Mouse (Mus musculus): ENCODE measurements around the gene Gjd3. TPM values are rescaled to one million over a fixed set of nuclear protein-coding genes. Genes with fewer than 3 reads are reported as not detected.

Gene Gjd3
- total RNA-seq, 2 experiments from 2014 or later: not detected

DNA sequence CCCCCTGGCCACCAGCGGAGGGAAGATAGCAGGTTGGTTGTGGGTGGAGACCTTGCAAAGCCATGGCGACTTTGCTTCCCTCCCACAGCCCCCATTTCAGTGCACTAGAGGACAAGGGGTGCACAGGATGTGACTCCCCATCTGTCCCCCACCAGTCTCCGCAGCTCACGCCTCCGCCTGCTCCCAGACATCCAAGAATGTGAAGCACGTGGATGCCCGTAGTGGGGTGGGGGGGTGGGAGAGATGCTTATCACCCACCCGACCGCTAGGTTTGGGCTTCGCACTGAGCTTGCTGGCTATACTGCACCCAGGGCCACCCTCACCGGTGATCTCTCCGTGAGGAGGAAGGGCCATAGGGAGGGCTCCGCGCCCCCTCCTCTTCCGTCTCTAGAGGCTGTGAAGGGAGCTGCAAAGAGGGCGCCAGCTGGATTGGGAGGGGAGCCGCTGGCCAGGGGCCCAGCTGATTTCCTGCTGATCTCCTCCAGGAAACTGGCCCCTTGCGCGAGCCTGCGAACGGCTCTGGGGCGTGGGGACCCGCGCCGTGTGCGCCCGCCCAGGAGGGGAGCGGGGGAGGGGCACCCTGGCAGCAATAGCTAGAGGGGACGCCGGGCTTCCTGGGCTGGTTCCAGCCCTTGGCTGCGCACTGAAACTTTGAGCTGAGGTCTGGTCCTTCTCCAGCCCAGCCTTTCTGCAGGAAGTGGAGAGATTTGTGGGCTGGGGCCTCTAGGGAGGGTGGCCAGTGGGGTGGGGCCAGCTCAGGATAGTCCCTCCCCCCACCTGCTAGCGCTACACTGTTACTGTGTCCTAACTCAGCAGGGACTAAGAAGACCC lies 19.4 kb downstream of the Gjd3 start:
- peak; percentile 76 for DNase-seq (ENCODE audit: low spot score)

DNA sequence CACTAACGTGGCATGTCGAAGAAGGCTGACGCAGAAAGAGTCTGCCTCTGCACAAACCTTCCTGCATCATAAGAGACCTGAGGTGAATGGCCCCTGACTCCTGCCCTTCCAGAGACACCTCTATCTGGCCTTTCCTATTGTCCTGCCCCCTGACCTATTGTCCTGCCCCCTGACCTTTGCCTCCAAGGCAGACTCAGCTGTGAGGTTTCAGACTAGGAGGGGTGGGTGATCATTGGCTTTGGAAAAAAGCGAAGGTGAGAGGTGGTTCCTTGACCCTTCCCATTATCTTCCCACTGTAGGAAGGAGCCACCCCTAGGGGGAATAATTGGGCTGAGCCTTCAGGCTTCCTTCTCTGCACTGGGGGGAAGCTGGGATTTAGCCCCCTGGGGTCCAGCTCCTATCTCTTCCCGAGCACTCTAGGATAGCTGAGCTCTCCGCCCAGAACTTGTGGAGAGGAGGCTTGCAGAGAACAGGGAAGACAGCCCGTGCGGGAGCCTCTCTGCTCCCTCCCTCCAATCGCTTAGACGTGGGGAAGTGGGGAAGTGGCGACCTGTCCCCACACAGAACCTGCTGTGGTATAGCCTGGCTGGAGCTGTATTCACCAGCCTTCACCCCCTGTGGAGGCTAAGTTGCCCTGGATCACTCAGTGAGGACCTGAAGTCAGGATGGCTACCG lies 20.3 kb downstream of the Gjd3 start:
- DNase-seq (ENCODE audit: low spot score): no peak

DNA sequence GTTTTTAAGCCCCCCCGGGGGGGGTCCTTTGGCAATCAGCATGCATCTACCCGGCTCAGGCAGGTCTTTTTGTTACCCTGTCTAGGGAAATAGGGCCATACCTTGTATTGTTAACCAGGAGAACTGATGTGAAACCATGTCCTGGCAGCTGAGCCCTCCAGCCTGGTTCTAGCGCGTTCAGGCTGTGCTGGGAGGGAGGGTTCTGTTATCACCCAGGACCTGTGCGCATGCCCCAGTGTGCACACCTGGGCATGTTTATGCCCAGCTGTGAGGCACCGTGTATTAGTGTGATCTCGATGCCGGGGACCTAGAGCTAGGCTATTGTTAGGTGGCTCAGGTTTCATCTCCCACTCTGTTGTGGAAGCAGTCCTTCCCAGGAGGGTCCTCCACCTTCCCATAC lies 21.1 kb downstream of the Gjd3 start:
- no peak for DNase-seq (ENCODE audit: low spot score)

DNA sequence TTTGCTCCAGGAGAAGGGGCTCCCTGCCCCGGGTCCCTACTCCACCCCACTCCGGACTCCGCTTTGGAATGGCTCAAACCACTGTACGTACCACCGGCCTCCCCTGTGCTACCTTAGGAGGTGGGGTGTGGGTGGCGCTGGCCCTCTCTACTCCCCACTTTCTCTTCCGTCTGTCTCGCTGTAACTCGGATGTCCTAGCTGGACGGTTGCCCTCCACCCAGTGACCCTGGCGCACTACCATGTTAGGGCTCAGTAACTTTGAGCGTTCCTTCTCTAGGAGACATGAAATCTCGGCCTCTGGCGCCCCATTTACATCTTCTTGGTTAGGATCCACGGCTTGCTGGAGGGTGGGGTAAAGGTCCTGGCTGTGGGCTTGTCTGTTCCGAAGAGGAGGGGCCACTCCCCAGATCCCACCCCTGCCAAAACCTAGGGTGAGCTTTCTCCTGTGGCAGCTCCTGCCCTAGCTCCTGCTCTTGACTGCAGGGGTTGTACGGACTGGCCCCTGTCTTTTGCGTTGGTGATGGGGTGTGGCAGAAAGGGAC lies 21.7 kb downstream of the Gjd3 start:
- DNase-seq (ENCODE audit: low spot score): no peak

DNA sequence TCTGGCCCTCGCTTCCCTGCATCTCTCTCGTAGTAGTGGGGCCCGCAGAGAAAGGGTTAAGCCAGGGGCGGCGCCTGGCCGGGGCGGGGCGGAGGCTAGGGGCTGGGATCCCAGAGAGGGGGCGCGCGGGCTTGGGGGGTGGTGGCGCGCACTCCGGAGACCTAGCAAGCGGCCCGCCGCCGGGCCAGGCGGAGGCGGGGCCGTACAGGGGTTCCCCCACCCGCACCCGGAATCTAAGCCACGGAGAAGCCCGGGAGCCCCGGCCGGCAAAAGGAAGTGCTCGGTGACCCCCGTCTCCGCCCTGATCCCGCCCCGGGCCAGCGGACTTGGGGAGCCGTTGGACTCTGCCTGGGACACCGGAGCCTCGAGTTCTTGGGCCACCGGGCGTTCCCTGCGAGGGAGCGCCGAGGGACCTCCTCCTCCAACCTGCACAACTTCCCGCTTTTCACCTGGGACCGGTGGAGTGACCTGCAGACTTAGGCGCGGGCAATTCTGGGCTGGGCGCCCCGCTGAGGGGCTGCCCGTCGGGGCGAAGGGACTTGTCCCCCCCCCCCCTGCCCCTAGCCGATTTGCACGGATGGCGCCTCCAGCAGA lies 22.4 kb downstream of the Gjd3 start:
- no peak for DNase-seq (ENCODE audit: low spot score)

DNA sequence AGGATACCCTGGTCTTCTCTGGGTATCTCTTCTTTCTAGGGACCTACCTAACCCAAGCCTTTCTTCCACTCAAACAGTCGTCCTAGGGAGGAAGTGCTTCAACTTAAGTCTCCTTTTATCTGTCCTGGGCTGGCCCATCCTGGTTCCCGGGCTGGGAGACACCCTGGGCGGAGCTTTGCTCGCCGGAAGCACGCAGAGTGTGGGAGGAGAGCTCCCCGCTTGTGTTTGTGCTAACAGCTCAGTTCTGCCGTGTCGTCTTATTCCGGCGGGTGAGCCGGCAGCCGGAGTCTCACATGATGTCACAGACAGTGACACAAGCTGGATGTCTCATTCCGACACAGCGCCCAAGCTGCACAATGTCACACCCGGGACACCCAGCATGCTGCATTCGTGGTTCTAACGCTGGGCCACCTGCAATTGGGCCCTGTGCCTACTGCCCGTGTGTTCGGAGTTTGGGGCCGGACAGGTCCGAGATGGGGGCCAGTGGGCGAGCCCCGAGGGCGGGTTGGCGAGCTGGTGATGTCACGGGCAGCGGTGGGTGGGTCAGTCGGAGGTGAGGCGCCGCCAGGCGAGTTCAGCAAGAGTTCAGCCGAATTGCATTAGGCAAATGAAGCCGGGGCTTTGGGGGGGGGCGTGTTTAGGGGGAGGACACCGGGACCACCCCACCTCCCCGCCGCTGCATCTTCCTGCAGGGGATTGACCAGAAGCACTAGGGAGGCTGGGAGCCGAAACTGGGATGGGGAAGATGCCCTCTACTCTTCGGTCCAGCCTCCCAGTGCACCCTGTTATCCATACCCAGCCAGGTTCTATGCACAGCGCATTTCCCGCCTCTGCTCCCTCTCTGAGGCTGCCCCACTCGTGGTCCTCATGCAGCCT lies 23.1 kb downstream of the Gjd3 start:
- DNase-seq (ENCODE audit: low spot score): peak; percentile 79

DNA sequence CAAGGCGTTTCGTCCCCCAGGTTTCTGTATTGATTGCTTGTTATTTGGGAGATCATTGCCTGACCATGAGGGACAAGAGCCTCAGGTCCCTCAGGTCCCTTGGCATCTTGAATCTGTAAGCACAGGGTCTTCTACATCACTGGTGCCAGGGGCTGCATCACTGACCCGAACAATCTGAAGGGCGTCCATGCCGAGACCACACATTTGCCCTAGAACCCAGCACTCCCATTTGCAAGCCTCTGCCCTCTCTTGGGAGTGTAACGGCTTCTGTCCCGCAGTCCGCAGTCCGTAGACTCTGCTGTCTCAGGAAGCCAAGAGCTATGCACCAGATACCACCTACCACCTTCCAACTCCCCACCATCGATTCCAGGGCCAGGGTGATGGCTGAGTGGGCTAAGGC lies 26.5 kb downstream of the Gjd3 start:
- no peak for DNase-seq (ENCODE audit: low spot score)

DNA sequence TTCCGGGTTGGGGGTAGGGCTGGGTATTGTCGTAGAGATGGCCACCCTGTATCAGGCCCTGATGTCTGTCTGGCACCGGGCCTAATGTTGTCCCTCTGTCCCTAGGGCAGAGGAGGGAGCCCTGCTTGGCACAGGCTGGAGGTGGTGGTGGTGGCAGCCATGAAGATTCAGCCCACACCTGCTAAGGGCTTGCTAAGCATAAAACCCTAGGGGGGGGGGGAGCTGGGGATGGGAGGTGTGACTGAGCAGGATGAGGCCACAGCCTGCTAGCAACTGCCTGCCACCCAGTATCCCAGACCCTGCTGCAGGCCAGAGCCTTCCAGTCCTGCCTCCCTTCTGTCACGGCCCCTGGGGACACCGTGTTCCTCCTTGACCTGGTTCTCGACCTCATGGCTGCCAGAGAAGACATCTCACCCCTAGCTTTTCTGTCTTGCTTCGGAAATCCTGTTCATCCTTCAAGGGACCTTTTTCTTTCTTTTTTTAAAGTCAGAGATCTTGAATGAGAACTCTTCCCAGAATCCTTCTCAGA lies 27.0 kb downstream of the Gjd3 start:
- no peak for DNase-seq (ENCODE audit: low spot score)

DNA sequence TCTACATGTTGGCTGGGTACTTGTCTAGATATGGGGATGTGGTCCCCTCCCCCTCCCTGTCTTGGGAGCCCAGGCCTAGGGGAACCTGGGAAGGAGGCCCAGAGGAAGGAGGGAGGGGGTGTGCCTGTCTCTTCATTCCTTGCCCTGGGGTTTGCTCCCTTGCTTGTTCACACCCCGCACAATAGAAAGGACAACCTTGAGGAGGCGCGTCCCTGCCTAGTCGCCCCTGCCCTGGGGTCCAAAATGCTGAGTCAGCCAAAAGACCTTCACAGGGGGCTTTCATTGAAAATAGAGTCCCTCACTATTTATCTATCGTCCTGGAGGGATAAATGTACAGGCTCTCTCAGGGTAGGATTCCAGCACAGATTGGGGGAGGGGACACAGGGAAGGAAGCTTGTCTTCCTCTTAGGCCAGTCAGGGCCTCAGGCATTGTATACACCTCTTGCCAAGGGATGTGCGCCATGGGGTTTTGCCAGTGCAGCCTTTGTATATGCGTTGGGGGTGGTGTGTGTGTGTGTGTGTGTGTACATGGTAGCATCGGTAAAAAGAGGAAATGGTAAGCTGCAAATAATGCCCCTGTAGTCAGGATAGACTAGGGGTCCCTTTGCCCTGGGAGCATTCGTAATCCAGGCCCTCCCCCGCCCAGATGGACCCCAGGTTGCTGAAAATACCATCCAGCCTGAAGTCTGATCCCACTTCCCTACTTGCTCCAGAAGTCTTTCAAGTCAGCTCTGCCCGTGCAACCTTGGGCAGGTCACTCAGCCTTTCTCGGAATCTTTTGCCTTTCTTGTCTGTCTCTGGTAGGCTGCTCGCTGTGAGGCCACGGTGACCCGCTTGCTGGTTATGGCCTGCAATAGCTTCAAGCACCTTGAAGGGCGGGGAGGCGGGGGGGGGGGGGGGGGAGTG lies 27.8 kb downstream of the Gjd3 start:
- DNase-seq (ENCODE audit: low spot score): no peak

DNA sequence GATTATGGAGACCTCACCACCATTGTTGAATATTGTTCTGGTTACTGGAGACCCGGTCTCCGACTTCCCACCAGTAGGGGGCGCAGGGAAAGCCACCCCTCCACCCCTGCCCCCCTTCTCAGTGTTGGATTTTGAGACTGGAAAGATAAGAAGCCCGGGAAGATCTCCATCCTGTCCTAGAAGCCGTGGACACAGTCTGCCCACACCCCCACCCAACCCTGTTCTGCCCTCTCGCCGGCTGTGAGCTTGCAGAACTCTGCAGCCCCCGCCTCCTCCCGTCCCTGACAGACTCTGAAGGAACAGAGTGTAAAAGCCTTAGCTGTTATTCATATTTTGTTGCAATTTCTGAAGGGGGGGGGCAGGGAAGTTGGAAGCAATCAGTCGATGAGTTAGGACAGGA lies 28.4 kb downstream of the Gjd3 start:
- DNase-seq (ENCODE audit: low spot score): peak; percentile 69

DNA sequence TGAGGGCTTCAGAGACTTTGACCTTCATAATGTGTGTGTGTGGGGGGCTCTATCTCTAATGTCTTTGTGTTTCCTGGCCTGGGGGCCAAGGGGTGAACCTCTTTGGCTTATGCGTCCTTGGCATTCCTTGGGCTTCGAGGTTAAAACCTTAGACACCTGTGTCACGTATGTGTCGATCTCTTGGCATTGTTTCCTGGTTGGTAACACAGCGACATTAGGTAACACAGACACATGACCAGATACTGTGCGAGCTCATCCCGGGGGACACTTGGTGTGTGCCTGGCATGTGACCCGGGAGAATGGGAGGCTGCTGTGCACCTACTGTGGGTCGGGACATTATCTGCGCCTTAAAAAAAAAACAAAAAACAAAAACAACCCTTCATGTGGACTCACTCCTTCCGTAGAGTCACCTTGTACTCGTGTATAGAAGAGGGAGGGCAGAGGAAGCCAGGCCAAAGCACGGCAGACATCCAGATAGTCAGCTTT lies 28.9 kb downstream of the Gjd3 start:
- DNase-seq (ENCODE audit: low spot score): no peak

DNA sequence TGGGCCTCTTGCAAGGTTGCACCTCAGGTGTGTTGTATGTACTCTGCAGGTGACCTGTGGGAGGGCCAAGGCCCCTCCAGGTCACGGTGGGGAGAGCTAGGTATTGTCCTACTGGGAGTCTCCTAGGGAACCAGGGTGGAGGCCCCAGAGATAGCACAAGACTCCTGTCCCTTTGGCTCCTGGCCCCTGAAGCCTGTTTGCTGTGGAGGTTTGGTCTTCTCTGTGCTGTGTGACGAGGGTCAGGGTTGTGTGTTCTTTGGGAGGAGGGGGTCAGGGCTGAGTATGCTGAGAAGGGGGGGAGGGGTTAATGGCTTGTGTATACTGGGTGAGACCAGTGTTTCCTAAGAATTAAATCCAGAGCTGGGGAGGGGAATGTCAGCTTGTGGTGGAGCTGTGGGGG lies 29.5 kb downstream of the Gjd3 start:
- DNase-seq (ENCODE audit: low spot score): no peak

DNA sequence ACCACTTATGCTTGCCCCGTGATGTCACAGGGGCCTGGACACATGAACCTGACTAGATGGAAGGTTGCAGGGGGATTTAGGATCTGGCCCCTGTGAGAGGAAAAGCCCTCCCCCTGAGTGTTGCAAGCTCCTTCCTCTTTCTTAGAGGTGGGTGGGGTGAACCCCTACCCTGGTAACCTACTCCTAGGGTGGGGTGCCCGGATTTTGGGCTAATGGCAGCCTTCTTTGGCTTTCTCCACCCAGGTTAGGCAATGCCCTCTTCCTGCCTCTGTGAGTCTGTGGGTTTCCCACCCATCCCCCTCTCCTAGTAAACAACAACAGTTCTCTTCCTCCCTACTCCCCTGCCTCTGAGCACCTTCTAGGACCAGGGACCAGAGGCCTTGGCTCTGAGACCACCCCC lies 30.1 kb downstream of the Gjd3 start:
- no peak for DNase-seq (ENCODE audit: low spot score)

DNA sequence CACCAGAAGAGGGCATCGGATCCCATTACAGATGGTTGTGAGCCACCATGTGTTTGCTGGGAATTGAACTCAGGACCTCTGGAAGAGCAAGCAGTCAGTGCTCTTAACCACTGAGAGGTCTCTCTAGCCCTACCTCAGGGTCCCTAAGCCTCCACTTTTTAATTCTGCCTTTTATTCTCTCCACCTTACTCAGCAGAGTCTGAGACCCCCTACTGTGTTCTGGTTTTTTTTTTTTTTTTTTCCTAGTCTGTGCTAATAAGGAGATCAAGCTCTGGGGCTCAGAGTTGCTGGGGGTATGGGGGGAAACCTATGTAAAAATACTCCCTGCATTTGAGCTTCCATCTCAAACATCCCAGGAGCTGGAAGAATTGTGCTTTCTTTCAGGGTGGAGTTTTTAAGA lies 30.7 kb downstream of the Gjd3 start:
- DNase-seq (ENCODE audit: low spot score): no peak

DNA sequence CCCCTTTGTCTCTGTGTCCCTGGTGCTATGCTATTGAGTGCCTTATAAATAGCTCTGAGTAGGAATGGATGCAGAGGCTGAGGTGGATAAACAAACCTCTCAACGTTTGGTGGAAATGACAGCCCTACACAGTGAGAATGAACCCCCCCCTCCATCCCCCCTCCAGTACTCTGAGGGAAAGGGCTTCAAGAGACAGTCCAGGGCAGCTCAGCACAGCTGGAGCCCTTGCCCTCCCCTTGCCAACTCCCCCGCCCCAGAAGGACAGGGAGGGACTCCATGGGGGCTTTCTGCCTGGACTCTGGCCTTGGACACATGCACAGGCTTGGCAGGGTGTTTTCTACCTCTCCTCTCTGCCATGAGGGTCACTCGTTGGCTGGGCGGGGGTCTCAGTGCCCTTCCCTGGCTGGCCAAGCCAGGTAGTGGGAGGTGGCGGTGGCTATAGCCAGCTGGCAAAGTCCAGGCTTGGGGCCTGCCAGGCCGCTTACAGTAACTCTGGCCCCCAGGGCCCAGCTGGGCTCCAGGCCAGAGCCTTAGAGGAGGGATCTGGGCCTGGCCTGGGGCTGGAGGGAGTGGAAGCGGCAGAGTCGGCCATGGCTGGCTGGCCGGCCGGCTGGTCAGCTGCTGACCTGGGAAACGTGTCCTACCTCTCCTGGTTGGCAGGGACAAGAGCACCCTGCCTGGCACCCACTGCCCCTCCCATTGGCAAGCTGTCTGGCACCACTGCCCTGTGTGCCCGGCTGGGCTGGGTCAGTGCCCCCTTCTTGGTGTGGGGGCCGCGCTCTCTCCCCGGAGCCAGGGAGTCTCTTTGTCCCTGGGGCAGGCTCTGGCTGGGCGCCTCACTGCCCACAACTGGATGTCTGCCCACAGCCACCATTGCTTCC lies 31.6 kb downstream of the Gjd3 start:
- DNase-seq (ENCODE audit: low spot score): peak; percentile 94

DNA sequence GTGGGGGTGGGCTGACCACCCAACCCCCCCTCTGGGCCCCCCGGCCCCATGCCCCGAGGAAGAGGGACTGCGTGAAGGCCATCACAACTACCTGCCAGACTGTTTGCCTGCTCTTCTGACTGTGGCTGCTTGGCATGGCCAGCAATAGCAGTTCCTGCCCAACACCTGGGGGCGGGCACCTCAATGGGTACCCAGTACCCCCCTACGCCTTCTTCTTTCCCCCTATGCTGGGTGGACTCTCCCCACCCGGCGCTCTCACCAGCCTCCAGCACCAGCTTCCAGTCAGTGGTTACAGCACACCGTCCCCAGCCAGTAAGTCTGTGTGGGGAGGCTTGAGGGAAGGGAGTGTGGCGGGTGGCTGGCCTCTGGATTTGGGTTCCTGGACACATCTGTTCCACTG lies 32.3 kb downstream of the Gjd3 start:
- no peak for DNase-seq (ENCODE audit: low spot score)

DNA sequence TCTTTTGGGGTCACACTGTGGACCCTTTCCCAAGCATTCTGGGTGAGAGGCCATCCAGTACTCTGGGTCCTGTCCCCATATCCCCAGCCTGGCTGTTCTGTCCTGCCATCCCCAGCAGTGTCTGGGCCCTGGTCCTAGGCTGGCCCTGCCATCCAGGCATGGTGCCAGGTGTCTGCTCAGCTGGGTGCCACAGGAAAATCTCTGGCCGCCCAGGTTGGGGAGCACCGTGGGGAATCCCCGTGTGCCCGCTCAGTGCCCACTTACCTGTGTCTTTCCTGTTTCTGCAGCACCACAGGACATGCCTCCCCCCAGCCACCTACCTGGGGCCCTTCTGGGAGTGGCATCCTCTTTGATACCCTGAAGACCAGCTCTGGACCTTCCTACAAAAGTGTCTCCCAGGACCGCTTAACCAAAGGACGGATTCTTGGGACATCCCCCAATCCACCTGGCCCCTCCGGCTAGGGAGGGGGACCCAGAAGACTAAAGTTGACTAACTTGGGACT lies 32.8 kb downstream of the Gjd3 start:
- no peak for DNase-seq (ENCODE audit: low spot score)

DNA sequence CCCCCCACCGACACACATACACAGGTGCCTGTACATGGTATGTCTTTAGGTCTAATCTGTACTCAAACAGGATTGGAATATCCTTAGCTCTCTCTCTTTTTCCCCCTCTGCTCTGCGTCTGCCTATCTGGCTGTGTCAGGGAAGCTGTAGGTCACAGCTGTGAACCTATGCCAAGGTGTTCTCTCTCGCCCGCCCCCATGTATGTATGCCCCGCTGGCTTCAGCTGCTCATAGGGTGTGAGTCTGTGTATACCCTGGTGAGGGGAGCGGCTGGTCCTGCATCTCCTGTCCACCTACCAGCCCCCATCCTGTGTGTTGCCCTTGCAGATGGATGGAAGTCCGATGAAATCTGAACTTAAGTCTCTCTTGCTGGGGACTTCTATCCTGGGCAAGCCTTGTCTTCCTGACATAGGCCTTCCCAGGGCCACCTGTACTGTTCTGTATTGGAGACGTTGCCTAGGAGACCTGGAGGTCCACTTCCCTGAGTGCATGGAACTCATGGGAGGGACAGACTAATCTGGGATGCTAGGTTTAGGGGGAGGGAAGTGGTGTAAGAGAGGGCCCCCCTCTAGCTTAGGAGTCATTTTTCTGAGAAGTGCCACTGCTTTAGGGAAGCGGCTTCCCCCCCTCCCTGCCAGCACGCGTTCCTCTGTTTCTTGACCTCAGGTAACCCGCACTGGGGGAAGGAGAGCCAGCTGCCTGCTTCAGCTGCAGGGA lies 33.4 kb downstream of the Gjd3 start:
- no peak for DNase-seq (ENCODE audit: low spot score)
